Mouse (Mus musculus) cerebellum, adult 2 months (tissue): ENCODE results near the gene Hs3st2.

Experiments
- CTCF ChIP-seq: fragments of 200-500 bp; IDR thresholded peaks from 2 replicates; pipeline ENCODE4 v1.5.1; 2011; ENCODE audit warnings: low read depth, mild to moderate bottlenecking, control low read depth, low read length, moderate library complexity, borderline replicate concordance; ENCODE audit not compliant: insufficient read depth
- POLR2A ChIP-seq: fragments of 200-500 bp; IDR thresholded peaks from 2 replicates; pipeline ENCODE4 v1.6.1; 2011; ENCODE audit warnings: low read length, control low read depth, borderline replicate concordance; ENCODE audit not compliant: insufficient read depth

- TF ChIP-seq CTCF (no peak), POLR2A (no peak)
Observed at GRCm38 (mm10) chr7:121436884-121437283, 45.2 kb downstream of the Hs3st2 start.
